Mouse (Mus musculus): ENCODE measurements at regions not wholly inside any gene's neighbourhood (a gene's known extent, or its start where the extent isn't known, plus 50 kb on each side); places are given as distances from the start of the nearest gene placed in this dataset.
"Not testable (repeated sequence)": the region's sequence is repeated elsewhere in the genome, so short reads cannot be mapped to it uniquely, and the experiment has no call there.

- no peak for DNase-seq
Measured at GRCm38 (mm10) chr5:17208554-17209283, 164.3 kb upstream of the Speer4f2 start.

DNA sequence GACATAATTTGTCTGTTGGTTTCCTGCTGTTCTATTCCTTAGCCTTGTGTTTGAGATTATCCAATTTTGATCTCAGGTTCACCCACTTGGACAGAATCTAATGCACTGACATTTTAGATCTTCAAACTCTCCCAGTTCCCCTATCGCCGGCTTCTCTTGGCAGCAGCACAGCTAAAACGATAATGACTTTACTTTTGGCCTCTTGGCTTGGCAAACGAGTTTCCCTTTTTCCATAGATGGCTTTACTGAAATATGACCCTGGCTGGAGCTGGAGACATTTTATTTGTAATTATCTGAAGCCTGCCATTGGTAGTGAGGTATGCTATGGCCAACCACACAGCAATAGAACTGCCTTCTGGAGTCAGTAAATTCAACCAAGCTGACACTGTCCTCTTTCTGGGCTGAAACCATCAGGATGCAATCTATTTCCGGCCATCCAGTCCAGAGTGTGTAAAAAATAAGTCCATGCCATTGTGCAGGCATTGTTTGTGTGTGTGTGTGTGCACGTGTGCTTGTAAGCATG is 162.2 kb upstream of the Speer4f2 start:
- DNase-seq = no peak

DNA sequence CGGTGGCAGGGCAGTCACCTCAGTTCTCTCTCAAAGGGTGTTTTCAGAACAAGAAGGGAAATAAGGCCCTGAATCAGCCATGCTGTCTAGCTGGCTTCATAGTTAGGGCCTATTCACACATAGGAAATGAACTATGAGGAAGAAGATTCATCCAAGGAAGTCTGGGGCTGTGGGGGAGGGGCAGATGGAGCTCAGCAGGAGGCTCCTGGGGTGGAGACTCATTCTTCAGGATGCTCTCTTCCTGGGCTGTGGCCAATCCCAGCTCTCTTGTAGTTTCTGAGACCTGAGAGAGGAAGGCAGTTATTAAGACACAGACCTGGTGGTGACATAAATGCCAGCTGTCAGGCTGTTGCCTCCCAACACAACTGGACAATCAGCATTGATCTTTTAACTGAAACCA is 149.4 kb upstream of the Speer4f2 start:
- DNase-seq = not testable (repeated sequence)

DNA sequence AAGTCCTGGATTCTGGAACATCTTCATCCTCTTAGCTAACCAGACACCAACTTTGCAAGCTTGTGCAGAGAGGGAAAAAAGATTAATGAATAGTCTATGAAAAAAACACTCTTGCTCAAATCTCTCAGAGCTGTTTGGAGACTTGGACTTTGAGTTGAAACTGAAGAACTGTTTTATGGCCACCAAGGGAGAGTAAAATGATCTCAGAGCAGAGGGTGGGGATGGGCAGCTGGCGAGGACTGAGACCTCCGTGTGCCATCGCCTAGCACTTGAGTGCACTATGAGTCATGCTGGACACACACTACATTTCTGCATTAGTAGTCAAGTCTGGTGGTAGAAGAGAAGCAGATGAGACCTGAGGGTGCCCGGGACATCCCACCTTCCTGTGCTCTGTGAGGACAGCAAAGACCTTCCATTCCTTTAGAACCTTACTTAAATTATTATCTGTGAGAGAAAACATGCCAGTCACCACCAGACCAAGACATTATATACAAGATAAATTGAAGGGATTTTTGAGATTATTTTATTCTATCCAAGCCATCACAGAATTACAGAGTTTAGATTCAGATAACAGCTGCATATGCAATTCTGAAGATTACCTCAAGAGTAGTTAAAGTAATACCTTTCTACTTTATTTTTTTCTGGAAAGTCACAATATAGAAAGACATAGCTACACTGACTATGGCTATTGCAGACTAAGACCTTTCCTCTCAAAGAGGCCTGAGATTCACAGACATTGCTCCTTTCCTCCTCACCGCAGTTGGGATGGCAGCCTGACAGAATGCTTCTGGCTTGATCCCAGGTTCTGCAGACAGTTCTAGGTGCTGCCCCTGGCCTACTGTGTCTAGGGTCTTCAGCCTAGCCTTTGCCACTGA is 125.0 kb upstream of the Speer4f2 start:
- DNase-seq = no peak

GRCm38 (mm10) chr5:17260541-17261325 is 112.2 kb upstream of the Speer4f2 start:
- no peak for DNase-seq

DNA sequence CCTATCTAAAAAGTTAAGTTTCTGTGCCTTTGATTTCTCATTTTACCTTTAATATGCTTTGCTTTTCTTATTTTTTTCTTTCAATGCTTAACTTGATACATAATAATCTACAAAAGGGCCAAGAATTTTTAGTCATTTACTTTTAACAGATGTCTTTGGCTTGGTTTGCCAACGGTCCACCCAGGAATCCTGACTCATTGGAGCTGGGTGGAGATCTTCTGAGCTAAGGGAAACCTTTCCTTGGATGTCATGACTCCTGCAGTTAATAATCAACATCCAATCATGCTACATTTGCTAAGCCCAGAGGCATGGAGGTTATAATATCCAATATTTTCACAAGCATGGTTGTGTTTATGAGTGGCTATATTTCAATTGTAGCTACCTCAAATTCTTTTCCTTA is 110.9 kb upstream of the Speer4f2 start:
- DNase-seq = no peak

DNA sequence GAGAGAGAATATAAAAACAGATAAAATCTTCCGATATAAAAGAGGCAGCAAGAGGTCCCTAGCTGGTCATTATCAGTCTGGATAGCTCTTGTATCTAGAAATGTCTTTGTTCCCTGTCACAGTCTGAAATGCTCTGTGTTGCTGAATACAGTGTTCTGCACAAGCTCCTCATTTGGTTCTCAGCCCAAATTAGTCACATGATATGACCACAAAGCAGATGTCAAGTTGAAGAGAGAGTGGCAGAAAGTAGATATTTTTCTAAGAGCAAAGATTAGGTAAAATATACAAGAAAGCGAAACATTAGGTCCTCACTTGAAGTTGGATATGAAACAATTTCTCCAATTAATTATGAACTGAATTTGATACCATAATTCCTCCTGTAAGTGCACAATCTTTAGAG is 101.8 kb upstream of the Speer4f2 start:
- DNase-seq = no peak

GRCm38 (mm10) chr5:17271722-17272479 is 101.1 kb upstream of the Speer4f2 start:
- no peak for DNase-seq

GRCm38 (mm10) chr5:17275346-17275745 is 97.6 kb upstream of the Speer4f2 start:
- DNase-seq = no peak

- DNase-seq = no peak
Measured at GRCm38 (mm10) chr5:17276782-17277578, 96.0 kb upstream of the Speer4f2 start.

DNA sequence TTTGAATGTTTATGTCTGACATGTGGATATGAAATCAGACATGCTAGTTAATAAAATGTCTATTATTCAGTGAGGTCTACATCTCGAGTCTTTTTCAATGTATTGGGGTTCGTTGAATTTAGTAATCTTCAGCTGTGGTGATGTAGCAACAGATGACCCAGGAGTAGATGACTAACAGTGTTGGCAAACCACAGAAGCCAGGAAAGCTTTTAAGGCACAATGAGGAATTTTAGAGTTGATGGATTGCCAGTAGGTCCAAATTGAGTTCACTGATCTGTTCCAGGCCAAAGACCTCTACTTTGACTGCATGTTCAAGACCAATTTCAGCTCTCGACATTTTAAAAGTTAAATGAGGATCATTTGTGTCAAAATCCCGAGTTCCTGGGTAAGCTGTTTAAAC is 92.8 kb upstream of the Speer4f2 start:
- no peak for DNase-seq

GRCm38 (mm10) chr5:17280951-17281350 is 92.0 kb upstream of the Speer4f2 start:
- DNase-seq = no peak

DNA sequence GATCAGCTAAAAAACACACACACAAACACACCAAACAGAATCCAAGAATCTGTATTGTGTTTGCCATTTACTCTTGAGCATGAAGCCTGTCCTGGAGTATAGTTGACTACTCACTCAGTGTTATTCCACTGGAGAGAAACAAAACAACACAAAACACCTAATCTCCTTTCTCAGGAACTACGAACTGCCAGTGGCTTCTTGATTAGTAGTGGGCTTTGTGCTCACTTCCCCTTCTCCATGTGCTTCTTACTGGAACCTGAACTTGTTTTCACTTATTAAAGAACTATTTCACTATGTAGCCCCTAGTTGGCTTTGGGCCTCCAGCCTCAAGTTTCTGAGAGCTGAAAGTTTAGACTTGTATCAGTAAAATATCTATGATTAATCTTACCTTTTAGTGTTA is 84.0 kb upstream of the Speer4f2 start:
- no peak for DNase-seq

DNA sequence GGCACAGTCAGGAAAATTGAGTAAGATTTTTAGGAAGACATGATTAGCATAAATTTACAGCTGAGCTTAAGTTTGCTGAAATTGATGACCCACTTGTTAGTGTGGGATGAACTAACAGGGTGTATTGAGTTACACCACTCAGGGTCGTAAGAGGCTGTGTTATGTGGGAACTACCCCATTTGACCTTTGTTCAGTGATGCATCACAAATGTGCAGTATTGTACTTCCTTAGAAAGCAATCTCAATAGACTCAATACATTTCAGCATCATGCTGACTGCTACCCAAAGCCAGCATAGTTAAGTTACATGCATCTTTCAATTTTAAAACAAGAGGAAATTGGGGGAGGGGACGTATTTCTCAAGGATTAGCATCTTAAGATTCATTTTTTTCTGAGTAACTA is 80.4 kb upstream of the Speer4f2 start:
- no peak for DNase-seq

DNA sequence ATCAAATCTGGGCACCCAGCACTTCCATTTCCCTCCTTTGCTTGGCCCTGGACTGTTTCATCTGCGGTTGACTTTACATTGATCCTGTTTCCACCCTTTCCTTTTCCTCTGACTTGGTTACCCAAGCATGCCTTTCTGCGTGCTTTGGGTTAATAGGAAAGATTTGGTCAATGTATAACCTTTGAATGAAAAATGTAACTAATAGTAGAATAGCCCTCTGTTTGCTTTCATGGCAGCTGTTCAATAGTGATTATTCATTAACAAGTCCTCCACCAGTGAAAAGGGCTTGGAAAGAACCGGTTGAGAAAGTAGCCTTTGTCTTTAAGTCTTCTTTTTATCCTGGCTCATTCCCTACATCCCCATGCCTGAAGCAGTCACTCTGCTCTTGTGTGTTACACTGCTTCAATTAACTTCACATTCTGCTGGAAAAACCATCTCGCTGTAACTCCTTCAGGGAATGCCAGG is 76.4 kb upstream of the Speer4f2 start:
- no peak for DNase-seq

DNA sequence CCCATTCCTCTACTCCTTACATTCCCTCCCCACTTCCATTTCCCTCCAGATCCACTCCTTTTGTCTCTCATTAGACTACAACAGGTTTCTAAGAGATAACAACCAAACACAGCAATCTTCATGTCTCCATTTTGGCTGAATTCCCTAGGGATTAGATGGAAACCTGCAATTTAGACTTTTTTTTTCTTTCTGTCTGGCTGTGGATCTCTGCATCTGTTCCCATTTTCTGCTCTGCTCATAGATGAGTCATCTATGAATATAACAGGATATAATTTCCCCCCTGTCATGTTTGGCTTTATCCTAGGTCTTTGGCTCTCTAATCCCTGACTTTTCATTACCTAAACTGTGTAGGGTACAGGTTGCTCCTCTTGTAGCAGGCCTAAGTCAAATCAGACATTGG is 73.1 kb upstream of the Speer4f2 start:
- DNase-seq = no peak

GRCm38 (mm10) chr5:17321501-17321900 is 51.5 kb upstream of the Speer4f2 start:
- no peak for DNase-seq
